Mouse (Mus musculus) MEL (cell line): ENCODE measurements around the gene Gm12830. TPM values are rescaled to one million over a fixed set of nuclear protein-coding genes. Genes with fewer than 3 reads are reported as not detected.

Source experiments
- DNase-seq: peaks from one replicate; pipeline ENCODE4 v3.0.0; 2011; ENCODE audit warnings: low read depth, low spot score
- H3K27ac ChIP-seq: 2 replicates; pipeline ENCODE4 v1.5.1; 2012; ENCODE audit warnings: low read depth, mild to moderate bottlenecking, control low read depth, low read length, moderate library complexity; ENCODE audit not compliant: control insufficient read depth
- H3K27me3 ChIP-seq, 2 experiments: fragments of 150-350 bp in 1 of 2; sonication (generic) in 1 of 2; 2 replicates each; pipeline ENCODE4 v1.6.1; 2012; ENCODE audit warnings: low read length in 2 of 2, mild to moderate bottlenecking in 2 of 2, improper control_type of control experiment in 1 of 2, moderate library complexity in 1 of 2; ENCODE audit not compliant: insufficient read depth in 2 of 2, control insufficient read depth in 1 of 2
- H3K36me3 ChIP-seq, 2 experiments: 2 replicates each; pipeline ENCODE4 v1.6.1; 2012 to 2014; ENCODE audit warnings: low read length in 2 of 2, improper control_type of control experiment in 1 of 2, inconsistent platforms in 1 of 2, mild to moderate bottlenecking in 1 of 2; ENCODE audit not compliant: insufficient read depth in 2 of 2, control insufficient read depth in 1 of 2
- H3K4me1 ChIP-seq, 2 experiments: fragments of 150-350 bp in 1 of 2; sonication (generic) in 1 of 2; 2 replicates each; pipeline ENCODE4 v1.6.1; 2012; ENCODE audit warnings: low read length in 2 of 2, improper control_type of control experiment in 1 of 2, mild to moderate bottlenecking in 1 of 2; ENCODE audit not compliant: insufficient read depth in 2 of 2, control insufficient read depth in 1 of 2
- H3K4me3 ChIP-seq, 2 experiments: fragments of 150-350 bp in 1 of 2; sonication (generic) in 1 of 2; 2 replicates each; pipeline ENCODE4 v1.5.1; 2012; ENCODE audit warnings: low read depth in 2 of 2, low read length in 2 of 2, mild to moderate bottlenecking in 2 of 2, moderate library complexity in 2 of 2, control low read depth in 1 of 2, improper control_type of control experiment in 1 of 2; ENCODE audit not compliant: control insufficient read depth in 1 of 2, insufficient read depth in 1 of 2
- H3K79me2 ChIP-seq: 2 replicates; pipeline ENCODE4 v1.6.1; 2012; ENCODE audit warnings: mild to moderate bottlenecking, low read length, moderate library complexity; ENCODE audit not compliant: control insufficient read depth, poor library complexity, insufficient read depth
- H3K9ac ChIP-seq: 2 replicates; pipeline ENCODE4 v1.6.1; 2012; ENCODE audit warnings: low read depth, mild to moderate bottlenecking, control low read depth, low read length, moderate library complexity; ENCODE audit not compliant: control insufficient read depth, poor library complexity, severe bottlenecking
- H3K9me3 ChIP-seq: fragments of 150-350 bp; sonication (generic); replicated peaks from 2 replicates; pipeline ENCODE4 v1.6.1; 2012; ENCODE audit warnings: mild to moderate bottlenecking, low read length, improper control_type of control experiment, moderate library complexity; ENCODE audit not compliant: insufficient read depth
- CHD1 ChIP-seq: IDR thresholded peaks from 2 replicates; pipeline ENCODE4 v1.6.1; 2012; ENCODE audit warnings: low read depth, mild to moderate bottlenecking, inconsistent platforms, low read length, improper control_type of control experiment
- CTCF ChIP-seq, 3 experiments: IDR thresholded peaks in 2 of 3; conservative IDR thresholded peaks in 1 of 3; 2 replicates each; pipeline ENCODE4 v1.5.1; 2011 to 2012; ENCODE audit warnings: low read length in 3 of 3, low read depth in 2 of 3, mild to moderate bottlenecking in 2 of 3, improper control_type of control experiment in 1 of 3, inconsistent platforms in 1 of 3, mixed read lengths in 1 of 3, moderate library complexity in 1 of 3; ENCODE audit not compliant: control insufficient read depth in 1 of 3, insufficient read depth in 1 of 3, poor library complexity in 1 of 3, severe bottlenecking in 1 of 3
- ELF1 ChIP-seq: IDR thresholded peaks from 2 replicates; pipeline ENCODE4 v1.6.1; 2014; ENCODE audit warnings: low read depth, mild to moderate bottlenecking, inconsistent platforms, low read length, improper control_type of control experiment, moderate library complexity
- EP300 ChIP-seq, 2 experiments: IDR thresholded peaks; 2 replicates each; pipeline ENCODE4 v1.6.1; 2011; ENCODE audit warnings: improper control_type of control experiment in 2 of 2, low read length in 2 of 2, low read depth in 1 of 2, mild to moderate bottlenecking in 1 of 2
- HCFC1 ChIP-seq: IDR thresholded peaks from 2 replicates; pipeline ENCODE4 v1.6.1; 2012; ENCODE audit warnings: low read depth, mild to moderate bottlenecking, inconsistent platforms, low read length, improper control_type of control experiment, moderate library complexity
- KAT2A ChIP-seq: conservative IDR thresholded peaks from 2 replicates; pipeline ENCODE4 v1.6.1; 2012; ENCODE audit warnings: low read depth, low read length, improper control_type of control experiment, inconsistent platforms
- MAFK ChIP-seq: IDR thresholded peaks from 2 replicates; pipeline ENCODE4 v1.6.1; 2011; ENCODE audit warnings: low read depth, mild to moderate bottlenecking, low read length, improper control_type of control experiment, borderline replicate concordance
- MAX ChIP-seq: IDR thresholded peaks from 2 replicates; pipeline ENCODE4 v1.6.1; 2011; ENCODE audit warnings: low read length, improper control_type of control experiment
- MAZ ChIP-seq: IDR thresholded peaks from 2 replicates; pipeline ENCODE4 v1.6.1; 2012; ENCODE audit warnings: low read depth, mild to moderate bottlenecking, inconsistent platforms, low read length, improper control_type of control experiment
- MEF2A ChIP-seq: IDR thresholded peaks from 2 replicates; pipeline ENCODE4 v1.6.1; 2014; ENCODE audit warnings: low read depth, mild to moderate bottlenecking, inconsistent platforms, low read length, improper control_type of control experiment; ENCODE audit not compliant: poor library complexity, insufficient replicate concordance, severe bottlenecking; ENCODE audit errors: extremely low read depth
- MXI1 ChIP-seq: IDR thresholded peaks from 2 replicates; pipeline ENCODE4 v1.6.1; 2011; ENCODE audit warnings: mild to moderate bottlenecking, low read depth, low read length, improper control_type of control experiment
- MYB ChIP-seq: IDR thresholded peaks from 2 replicates; pipeline ENCODE4 v1.6.1; 2011; ENCODE audit warnings: mild to moderate bottlenecking, low read depth, low read length, improper control_type of control experiment
- MYC ChIP-seq: IDR thresholded peaks from 2 replicates; pipeline ENCODE4 v1.6.1; 2011; ENCODE audit warnings: low read depth, mild to moderate bottlenecking, low read length, improper control_type of control experiment, moderate library complexity
- NELFE ChIP-seq: IDR thresholded peaks from 2 replicates; pipeline ENCODE4 v1.6.1; 2011; ENCODE audit warnings: low read depth, low read length, improper control_type of control experiment
- NRF1 ChIP-seq: IDR thresholded peaks from 2 replicates; pipeline ENCODE4 v1.6.1; 2014; ENCODE audit warnings: low read depth, mild to moderate bottlenecking, inconsistent platforms, low read length, improper control_type of control experiment, moderate library complexity; ENCODE audit not compliant: poor library complexity, insufficient read depth, severe bottlenecking
- POLR2A ChIP-seq, 2 experiments: IDR thresholded peaks; 2 replicates each; pipeline ENCODE4 v1.6.1; 2011 to 2012; ENCODE audit warnings: low read length in 2 of 2, mild to moderate bottlenecking in 2 of 2, control low read depth in 1 of 2, improper control_type of control experiment in 1 of 2, low read depth in 1 of 2, moderate library complexity in 1 of 2; ENCODE audit not compliant: control insufficient read depth in 1 of 2, insufficient read depth in 1 of 2, poor library complexity in 1 of 2
- POLR2AphosphoS2 ChIP-seq: IDR thresholded peaks from 2 replicates; pipeline ENCODE4 v1.6.1; 2011; ENCODE audit warnings: low read length, improper control_type of control experiment
- POLR2AphosphoS5 ChIP-seq: IDR thresholded peaks from 2 replicates; pipeline ENCODE4 v1.6.1; 2012; ENCODE audit warnings: low read depth, borderline replicate concordance, mild to moderate bottlenecking, inconsistent platforms, low read length, moderate library complexity, mixed read lengths
- RAD21 ChIP-seq: IDR thresholded peaks from 2 replicates; pipeline ENCODE4 v1.6.1; 2011; ENCODE audit warnings: mild to moderate bottlenecking, low read depth, low read length, improper control_type of control experiment
- RCOR1 ChIP-seq: IDR thresholded peaks from 2 replicates; pipeline ENCODE4 v1.6.1; 2012; ENCODE audit warnings: low read depth, mild to moderate bottlenecking, inconsistent platforms, low read length, improper control_type of control experiment
- SIN3A ChIP-seq: IDR thresholded peaks from 2 replicates; pipeline ENCODE4 v1.6.1; 2012; ENCODE audit warnings: low read length, improper control_type of control experiment, inconsistent platforms
- TCF12 ChIP-seq: IDR thresholded peaks from 2 replicates; pipeline ENCODE4 v1.6.1; 2014; ENCODE audit warnings: low read depth, mild to moderate bottlenecking, inconsistent platforms, low read length, improper control_type of control experiment, moderate library complexity
- UBTF ChIP-seq: IDR thresholded peaks from 2 replicates; pipeline ENCODE4 v1.6.1; 2012; ENCODE audit warnings: low read depth, mild to moderate bottlenecking, inconsistent platforms, low read length, improper control_type of control experiment, moderate library complexity, borderline replicate concordance; ENCODE audit not compliant: insufficient read depth
- USF1 ChIP-seq: IDR thresholded peaks from 2 replicates; pipeline ENCODE4 v1.6.1; 2014; ENCODE audit warnings: low read depth, mild to moderate bottlenecking, inconsistent platforms, low read length, improper control_type of control experiment, moderate library complexity
- USF2 ChIP-seq, 2 experiments: IDR thresholded peaks; 2 replicates each; pipeline ENCODE4 v1.6.1; 2011 to 2012; ENCODE audit warnings: improper control_type of control experiment in 2 of 2, low read length in 2 of 2, borderline replicate concordance in 1 of 2, inconsistent platforms in 1 of 2, low read depth in 1 of 2, mild to moderate bottlenecking in 1 of 2; ENCODE audit not compliant: insufficient read depth in 1 of 2
- ZC3H11A ChIP-seq: IDR thresholded peaks from 2 replicates; pipeline ENCODE4 v1.6.1; 2012; ENCODE audit warnings: low read depth, mild to moderate bottlenecking, inconsistent platforms, low read length, improper control_type of control experiment
- ZMIZ1 ChIP-seq: IDR thresholded peaks from 2 replicates; pipeline ENCODE4 v1.6.1; 2012; ENCODE audit warnings: low read depth, mild to moderate bottlenecking, inconsistent platforms, low read length, improper control_type of control experiment, moderate library complexity
- polyA plus RNA-seq, 2 experiments: library from polyadenylated mRNA; stranded (reverse) in 1 of 2; unstranded in 1 of 2; fragments of >175 nt in 1 of 2; fragments of >200 nt in 1 of 2; gene quantifications; 2 replicates each; pipeline versions ENCODE4 v1.2.1 to v1.2.4; 2012; ENCODE audit warnings: low replicate concordance in 2 of 2, low read depth in 1 of 2; ENCODE audit not compliant: insufficient read length in 2 of 2, insufficient read depth in 1 of 2, missing spikeins in 1 of 2
- total RNA-seq: library from RNA; depleted of rRNA; stranded (reverse); fragments of 300-350 nt; gene quantifications from 2 replicates; pipeline ENCODE4 v1.2.3, GENCODE M21; 2012; rRNA removed

Gm12830 gene
- total RNA-seq (not detected in 2 replicates), polyA plus RNA-seq (not detected)

GRCm38 (mm10) chr4:114821567-114822192 lies at the start of gene Gm12830:
Gm12830 (plus strand) TSS chr4:114821722.
- no peaks in the 10 kb centered on the region for H3K27me3 ChIP-seq
- H3K9me3 ChIP-seq: no peaks in the 10 kb centered on the region
- no peaks in the 10 kb centered on the region for H3K36me3 ChIP-seq
- H3K4me1 ChIP-seq: no peaks in the 10 kb centered on the region
- no peak within 1 kb of the TSS for H3K9ac ChIP-seq
- H3K27ac ChIP-seq: no peak within 1 kb of the TSS
- H3K4me3 ChIP-seq: no peak within 1 kb of the TSS
- TF ChIP-seq POLR2AphosphoS2 (no peak), USF2 (IDR thresholded peaks at IDR 0.05; ENCODE audit: borderline replicate concordance in 1 of 2, insufficient read depth in 1 of 2, low read depth in 1 of 2, low read length in 2 of 2) (no peak), USF1 (no peak), POLR2AphosphoS5 (no peak), CHD1 (no peak), MXI1 (no peak), RCOR1 (no peak), NRF1 (no peak), ELF1 (no peak), MAZ (no peak), UBTF (no peak), MAFK (no peak), MYB (no peak), KAT2A (no peak), MEF2A (no peak), MAX (no peak), NELFE (no peak), RAD21 (no peak)
- no peaks in the 10 kb centered on the region for H3K79me2 ChIP-seq
- no peak for DNase-seq

- Histone ChIP-seq H3K9me3 (no peaks in the 10 kb centered on the region), H3K79me2 (no peaks in the 10 kb centered on the region), H3K27ac (no peak overlapping the region), H3K27me3 (no peaks in the 10 kb centered on the region), H3K9ac (no peak overlapping the region), H3K4me3 (no peak overlapping the region), H3K4me1 (no peaks in the 10 kb centered on the region), H3K36me3 (no peaks in the 10 kb centered on the region)
- TF ChIP-seq MYB (no peak), MYC (no peak), ZC3H11A (no peak), CTCF (IDR thresholded peaks at IDR 0.05 in 2 of 3, conservative IDR thresholded peaks at IDR 0.05 in 1 of 3; ENCODE audit: control insufficient read depth in 1 of 3, insufficient read depth in 1 of 3, low read depth in 2 of 3, low read length in 3 of 3, poor library complexity in 1 of 3, severe bottlenecking in 1 of 3) (no peak), SIN3A (no peak), POLR2A (IDR thresholded peaks at IDR 0.05; ENCODE audit: control insufficient read depth in 1 of 2, insufficient read depth in 1 of 2, low read depth in 1 of 2, low read length in 2 of 2, poor library complexity in 1 of 2) (no peak), ZMIZ1 (no peak), MXI1 (no peak), POLR2AphosphoS5 (no peak), UBTF (no peak), MEF2A (no peak), HCFC1 (no peak), USF2 (IDR thresholded peaks at IDR 0.05; ENCODE audit: borderline replicate concordance in 1 of 2, insufficient read depth in 1 of 2, low read depth in 1 of 2, low read length in 2 of 2) (no peak), EP300 (IDR thresholded peaks at IDR 0.05; ENCODE audit: low read depth in 1 of 2, low read length in 2 of 2) (no peak), TCF12 (no peak)
- no peak for DNase-seq
These were observed 48.2 kb upstream of the Gm12830 start for GRCm38 (mm10) chr4:114773316-114773715.
